Mouse (Mus musculus): Measurements from ENCODE around the gene E4f1. TPM values are rescaled to one million over a fixed set of nuclear protein-coding genes. Genes with fewer than 3 reads are reported as not detected.
A peak's percentile ranks its signal among the peaks of the same experiment; 100 is the strongest.

Gene E4f1
- 10 to 100 TPM; 30.3 to 42.7 TPM for total RNA-seq (2021)

- peak; percentile 99 for DNase-seq
Observed at GRCm38 (mm10) chr17:24469910-24470602, at the start of gene E4f1, which contains the start of gene Pgp. TSS of gene E4f1 (minus strand) at chr17:24470313. TSS of gene Pgp (plus strand) at chr17:24470392.

GRCm38 (mm10) chr17:24514270-24515257 is 44.5 kb upstream of the E4f1 start:
- no peak for DNase-seq

GRCm38 (mm10) chr17:24513609-24514008 is 43.5 kb upstream of the E4f1 start:
- peak; percentile 72 to 75 for DNase-seq

GRCm38 (mm10) chr17:24507806-24508460 is 37.8 kb upstream of the E4f1 start:
- DNase-seq, result no peak

DNA sequence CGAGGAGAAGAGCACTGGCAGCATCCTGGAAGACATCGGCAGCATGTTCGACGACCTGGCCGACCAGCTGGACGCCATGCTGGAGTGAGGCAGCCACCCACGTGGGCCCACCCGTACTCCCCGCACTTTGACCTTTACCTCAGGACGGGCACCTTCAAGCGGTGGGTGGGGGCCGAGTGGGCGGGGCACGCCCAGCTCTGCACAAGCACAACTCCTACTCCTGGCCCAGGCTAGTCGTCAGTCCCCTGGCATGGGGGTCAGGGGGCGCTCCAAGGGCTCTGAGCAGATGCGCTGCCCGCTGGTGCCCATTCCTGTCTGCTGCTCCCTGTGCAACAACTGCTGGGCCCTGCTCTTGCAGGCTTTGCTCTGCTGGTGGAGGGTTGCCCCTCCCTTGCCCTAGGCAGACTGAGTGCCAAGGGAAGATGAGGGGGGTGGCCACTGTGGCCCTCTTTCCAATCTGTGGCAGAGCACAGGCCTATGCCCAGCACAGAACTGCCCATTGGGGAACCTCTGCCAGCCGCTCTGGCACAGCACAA is 37.1 kb upstream of the E4f1 start:
- no peak for DNase-seq

GRCm38 (mm10) chr17:24506332-24507070 is 36.4 kb upstream of the E4f1 start:
- DNase-seq, result peak in 1 of 2 experiments; percentile 68

GRCm38 (mm10) chr17:24505286-24505955 is 35.3 kb upstream of the E4f1 start:
- no peak for DNase-seq

- DNase-seq, result no peak
Observed at GRCm38 (mm10) chr17:24504085-24504484, 34.0 kb upstream of the E4f1 start.

DNA sequence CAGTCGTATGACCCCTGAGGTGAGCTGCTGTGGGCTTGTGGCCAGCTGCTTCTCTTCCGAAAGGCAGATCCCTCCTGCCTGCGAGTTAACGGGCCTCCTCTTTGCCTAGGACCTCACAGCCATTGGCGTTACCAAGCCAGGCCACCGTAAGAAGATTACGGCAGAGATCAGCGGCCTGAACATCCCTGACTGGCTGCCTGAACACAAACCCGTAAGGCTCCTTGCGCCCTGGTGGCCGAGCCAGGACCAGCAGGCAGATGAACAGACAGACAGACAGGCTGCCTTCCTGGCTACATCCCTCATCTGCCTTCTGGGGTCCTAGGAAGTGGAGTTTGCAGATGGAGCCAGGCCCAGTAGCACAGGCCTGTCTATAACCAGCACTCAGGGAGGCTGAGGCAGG is 32.1 kb upstream of the E4f1 start:
- no peak for DNase-seq

DNA sequence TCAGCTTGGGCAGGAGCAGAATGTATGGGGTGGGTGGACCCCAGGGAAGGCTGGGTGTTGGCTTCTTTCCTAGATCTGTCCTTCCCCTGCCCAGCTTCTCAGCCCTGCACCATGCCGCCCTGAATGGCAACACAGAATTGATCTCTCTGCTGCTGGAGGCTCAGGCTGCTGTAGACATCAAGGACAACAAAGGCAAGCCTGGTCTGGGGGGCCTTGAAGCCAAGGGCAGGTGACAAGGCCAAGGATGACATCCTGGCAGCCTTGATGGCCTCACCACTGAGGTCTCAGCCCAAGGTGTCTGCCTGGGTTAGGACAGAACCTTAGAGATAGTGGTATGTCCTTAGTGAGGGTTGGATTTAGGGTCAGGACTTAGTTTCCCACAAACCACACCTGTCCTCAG is 25.9 kb upstream of the E4f1 start:
- DNase-seq, result no peak

- DNase-seq, result peak; percentile 76 to 83
Observed at GRCm38 (mm10) chr17:24495443-24495842, 25.3 kb upstream of the E4f1 start.

DNA sequence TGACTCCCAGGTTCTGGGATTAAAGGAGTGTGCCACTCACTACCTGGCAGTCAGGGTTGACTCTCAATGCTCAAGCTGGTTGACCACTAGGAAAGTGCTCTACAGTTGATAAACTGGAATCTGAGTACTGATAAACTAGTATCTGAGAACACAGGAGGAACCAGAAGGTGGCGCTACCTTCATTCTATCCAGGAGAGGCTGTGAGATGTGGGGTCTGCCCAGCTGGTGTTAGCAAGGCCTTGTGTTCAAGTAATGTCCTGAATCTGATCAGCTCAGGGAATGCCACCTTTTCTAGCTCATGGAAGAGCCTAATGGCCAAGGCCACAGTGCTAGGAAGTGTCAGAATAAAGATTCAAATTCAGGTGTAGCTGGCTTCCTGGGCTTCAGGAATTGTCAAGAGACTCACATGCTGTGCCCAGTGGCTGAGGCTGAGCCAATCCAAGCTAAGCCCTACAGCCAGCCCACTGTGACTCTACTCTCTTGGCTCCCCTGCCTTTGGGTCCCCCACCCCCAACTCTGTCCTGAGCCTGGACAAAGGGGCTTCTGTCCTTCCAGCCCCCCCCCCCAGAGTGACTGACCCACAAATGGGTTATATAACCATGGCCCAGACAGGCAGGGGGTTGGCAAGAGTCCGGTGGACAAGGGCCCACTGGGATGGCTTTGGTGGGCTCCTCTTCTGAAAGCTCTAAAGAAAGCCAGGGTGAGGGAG is 24.7 kb upstream of the E4f1 start:
- DNase-seq, result peak in 1 of 2 experiments; percentile 58

GRCm38 (mm10) chr17:24490399-24490798 is 20.3 kb upstream of the E4f1 start:
- DNase-seq, result no peak

DNA sequence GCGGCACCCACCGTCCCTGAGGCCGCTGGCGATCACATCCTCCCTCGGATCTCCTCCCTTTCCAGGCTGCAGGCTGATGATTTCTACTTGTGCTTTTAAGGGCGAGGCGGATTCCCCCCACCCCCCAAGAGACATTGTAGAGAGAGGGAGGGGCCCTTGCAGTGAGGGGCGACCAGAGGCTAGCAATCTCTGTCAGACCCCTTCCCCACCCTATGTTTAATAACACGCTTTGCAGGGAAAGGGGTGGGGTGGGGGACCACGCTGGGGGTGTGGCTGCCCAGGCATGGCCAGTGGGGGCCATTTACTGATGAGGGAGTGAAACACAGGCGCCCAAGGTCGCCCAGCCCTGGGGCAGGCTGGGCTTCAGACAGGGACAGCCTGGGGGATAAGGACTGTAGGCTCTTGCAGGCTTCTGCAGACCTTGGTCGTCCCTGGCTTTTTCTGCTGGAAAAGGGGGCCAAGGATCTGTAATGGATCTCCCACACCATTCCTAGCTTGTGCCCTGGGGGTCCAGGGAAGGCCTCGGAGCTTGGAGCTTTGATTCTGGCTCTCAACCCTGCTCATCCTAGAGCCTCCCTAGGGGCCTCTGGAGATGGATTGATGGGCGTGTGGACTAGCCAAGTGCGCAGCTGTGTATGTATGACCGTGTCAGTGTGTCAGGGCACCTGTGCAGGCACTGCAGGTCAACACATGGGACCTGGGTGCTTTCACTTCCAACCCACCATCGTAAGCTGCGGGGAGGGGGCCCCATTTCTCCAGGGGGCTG is 19.3 kb upstream of the E4f1 start:
- no peak for DNase-seq

- no peak for DNase-seq
Observed at GRCm38 (mm10) chr17:24488662-24489264, 18.6 kb upstream of the E4f1 start.

GRCm38 (mm10) chr17:24488186-24488661 is 18.1 kb upstream of the E4f1 start, which contains the start of gene Caskin1:
TSS of gene Caskin1 (plus strand) at chr17:24488601.
- no peak for DNase-seq

GRCm38 (mm10) chr17:24485090-24485860 is 15.2 kb upstream of the E4f1 start:
- DNase-seq, result no peak

- no peak for DNase-seq
Observed at GRCm38 (mm10) chr17:24483495-24483894, 13.4 kb upstream of the E4f1 start.
